Mouse (Mus musculus) liver, adult 2 months (tissue): Measurements from ENCODE around the gene Tmem8b. TPM values are rescaled to one million over a fixed set of nuclear protein-coding genes. Genes with fewer than 3 reads are reported as not detected.

ENCODE experiments used
- DNase-seq: peaks from one replicate; pipeline ENCODE4 v3.0.0-alpha.2; 2011; ENCODE audit warnings: low read depth, low spot score; ENCODE audit errors: extremely low read depth
- H3K27ac ChIP-seq: fragments of 200-500 bp; replicated peaks from 2 replicates; pipeline ENCODE4 v1.5.1; 2012; ENCODE audit warnings: low read depth, mild to moderate bottlenecking, control low read depth, inconsistent platforms, low read length; ENCODE audit not compliant: insufficient read depth
- H3K27me3 ChIP-seq: fragments of 200-500 bp; 2 replicates; pipeline ENCODE4 v1.6.1; 2012; ENCODE audit warnings: mild to moderate bottlenecking, moderate library complexity, low read length, inconsistent platforms; ENCODE audit not compliant: control insufficient read depth, insufficient read depth
- H3K36me3 ChIP-seq: fragments of 200-500 bp; 2 replicates; pipeline ENCODE4 v1.6.1; 2012; ENCODE audit warnings: low read length, inconsistent platforms; ENCODE audit not compliant: control insufficient read depth, insufficient read depth
- H3K4me1 ChIP-seq: fragments of 200-500 bp; 2 replicates; pipeline ENCODE4 v1.6.1; 2011; ENCODE audit warnings: low read length; ENCODE audit not compliant: control insufficient read depth, insufficient read depth
- H3K4me3 ChIP-seq: fragments of 200-500 bp; 2 replicates; pipeline ENCODE4 v1.5.1; 2011; ENCODE audit warnings: low read depth, mild to moderate bottlenecking, control low read depth, low read length, moderate library complexity; ENCODE audit not compliant: insufficient read depth
- H3K79me2 ChIP-seq: fragments of 200-500 bp; 2 replicates; pipeline ENCODE4 v1.6.1; 2012; ENCODE audit warnings: inconsistent platforms, mild to moderate bottlenecking, low read length, moderate library complexity; ENCODE audit not compliant: control insufficient read depth, insufficient read depth
- H3K9ac ChIP-seq: fragments of 200-500 bp; 2 replicates; pipeline ENCODE4 v1.6.1; 2012; ENCODE audit warnings: low read depth, mild to moderate bottlenecking, control low read depth, inconsistent platforms, low read length
- CTCF ChIP-seq: fragments of 200-500 bp; IDR thresholded peaks from 2 replicates; pipeline ENCODE4 v1.5.1; 2011; ENCODE audit warnings: low read depth, low read length, control low read depth
- POLR2A ChIP-seq: fragments of 200-500 bp; IDR thresholded peaks from 2 replicates; pipeline ENCODE4 v1.6.1; 2011; ENCODE audit warnings: low read length, control low read depth; ENCODE audit not compliant: insufficient read depth; ENCODE audit errors: extremely low read depth
- WGBS: fragments of 180-500 bp; shearing (Covaris S2); methylation state at CpG from one replicate; pipeline ENCODE4 v1.1.7; 2018; 5-methylcytosine and 5-hydroxymethylcytosine counted together
- polyA plus RNA-seq: library from polyadenylated mRNA; depleted of rRNA; stranded (reverse); fragments of >200 nt; gene quantifications from 2 replicates; pipeline ENCODE4 v1.2.3, GENCODE M21; 2012; rRNA removed
- total RNA-seq: library from RNA; depleted of rRNA; stranded (reverse); fragments of >200 nt; gene quantifications from 2 replicates; pipeline ENCODE4 v1.2.3, GENCODE M21; 2014; rRNA removed

The Tmem8b gene
- total and polyA plus RNA-seq, 2 experiments = 0.46 to 1.9 TPM

GRCm38 (mm10) chr4:43732171-43732570 is 63.4 kb downstream of the Tmem8b start:
- no peaks in the 10 kb centered on the region for H3K36me3 ChIP-seq
- no peak overlapping the region for H3K4me3 ChIP-seq
- H3K27me3 ChIP-seq = no peaks in the 10 kb centered on the region
- TF ChIP-seq POLR2A = no peak
- no peak for TF ChIP-seq CTCF
- no peaks in the 10 kb centered on the region for H3K79me2 ChIP-seq
- 18% methylated on average over 1 of the region's 1 CpGs for WGBS
- DNase-seq = no peak
- no peak overlapping the region for H3K27ac ChIP-seq
- H3K9ac ChIP-seq = no peak overlapping the region
- H3K4me1 ChIP-seq = no peaks in the 10 kb centered on the region

DNA sequence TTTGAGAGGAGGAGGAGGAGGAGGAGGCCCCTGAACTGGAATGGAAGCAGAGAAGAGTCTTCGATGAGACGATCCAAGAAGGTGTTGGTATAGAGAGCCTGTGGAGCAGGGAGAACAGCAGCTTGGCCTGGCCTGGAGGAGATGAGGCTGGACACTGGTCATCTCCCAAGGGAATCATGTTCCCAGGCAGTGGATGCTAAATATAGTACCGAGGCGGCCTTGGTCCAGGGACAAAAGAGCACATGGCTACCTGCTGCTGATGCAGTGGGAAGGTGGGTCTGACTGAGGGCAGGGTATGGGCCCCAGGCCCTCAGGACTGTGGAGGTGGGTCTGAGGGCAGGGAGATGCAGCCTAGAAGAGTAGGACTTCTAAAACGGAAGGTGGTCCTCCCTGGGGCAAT is 64.4 kb downstream of the Tmem8b start:
- 77% methylated on average over 5 of the region's 5 CpGs for WGBS
- H3K79me2 ChIP-seq = no peaks in the 10 kb centered on the region
- H3K4me3 ChIP-seq = no peak overlapping the region
- H3K9ac ChIP-seq = no peak overlapping the region
- no peak for TF ChIP-seq POLR2A
- TF ChIP-seq CTCF = no peak
- no peak for DNase-seq
- H3K27me3 ChIP-seq = no peaks in the 10 kb centered on the region
- no peak overlapping the region for H3K27ac ChIP-seq
- H3K36me3 ChIP-seq = no peaks in the 10 kb centered on the region
- no peaks in the 10 kb centered on the region for H3K4me1 ChIP-seq

GRCm38 (mm10) chr4:43737144-43737543 is 68.4 kb downstream of the Tmem8b start:
- Histone ChIP-seq H3K4me3 (no peak overlapping the region), H3K9ac (no peak overlapping the region), H3K27me3 (no peaks in the 10 kb centered on the region), H3K79me2 (no peaks in the 10 kb centered on the region), H3K27ac (no peak overlapping the region), H3K4me1 (no peaks in the 10 kb centered on the region), H3K36me3 (no peaks in the 10 kb centered on the region)
- 79% methylated on average over 6 of the region's 6 CpGs for WGBS
- no peak for DNase-seq
- TF ChIP-seq CTCF = no peak
- no peak for TF ChIP-seq POLR2A

- TF ChIP-seq POLR2A (no peak), CTCF (no peak)
- no peak for DNase-seq
- no peak overlapping the region for H3K9ac ChIP-seq
- no peaks in the 10 kb centered on the region for H3K27me3 ChIP-seq
- no peaks in the 10 kb centered on the region for H3K36me3 ChIP-seq
- H3K79me2 ChIP-seq = no peaks in the 10 kb centered on the region
- 64% methylated on average over 8 of the region's 8 CpGs for WGBS
- no peak overlapping the region for H3K4me3 ChIP-seq
- no peaks in the 10 kb centered on the region for H3K4me1 ChIP-seq
- no peak overlapping the region for H3K27ac ChIP-seq
These were observed 70.4 kb downstream of the Tmem8b start for GRCm38 (mm10) chr4:43738989-43739674.

DNA sequence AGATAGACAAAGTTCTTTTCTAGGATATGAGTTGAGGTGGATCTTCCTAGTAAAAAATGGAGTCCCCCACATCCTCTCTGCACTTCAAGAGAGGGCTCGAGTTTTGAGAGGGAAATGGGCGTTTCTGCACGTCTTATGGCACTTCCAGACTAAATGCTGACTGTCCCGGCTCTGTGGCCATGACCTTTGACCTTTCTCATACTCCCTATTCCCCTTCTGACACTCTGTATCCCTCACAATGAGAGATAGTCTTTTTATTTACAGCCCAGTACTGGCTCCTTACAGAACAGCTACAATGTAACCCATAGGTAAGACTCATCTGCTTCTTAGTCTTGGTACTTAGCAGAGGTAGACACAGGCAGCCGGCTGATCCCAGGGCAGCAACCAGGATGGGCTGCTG is 72.8 kb downstream of the Tmem8b start:
- no peak overlapping the region for H3K9ac ChIP-seq
- DNase-seq = no peak
- 46% methylated on average over 5 of the region's 5 CpGs for WGBS
- no peak overlapping the region for H3K27ac ChIP-seq
- no peaks in the 10 kb centered on the region for H3K27me3 ChIP-seq
- no peaks in the 10 kb centered on the region for H3K79me2 ChIP-seq
- no peaks in the 10 kb centered on the region for H3K36me3 ChIP-seq
- H3K4me3 ChIP-seq = no peak overlapping the region
- TF ChIP-seq CTCF = no peak
- no peak for TF ChIP-seq POLR2A
- no peaks in the 10 kb centered on the region for H3K4me1 ChIP-seq

Other genes with a start within 250 kb of the Tmem8b start
- gene Fam166b, start 239.8 kb upstream of the Tmem8b start, total RNA-seq = not detected in 2 replicates
- not detected in 2 replicates for gene Fam166b, start 239.8 kb upstream of the Tmem8b start, polyA plus RNA-seq
- gene Tesk1, start 227.0 kb upstream of the Tmem8b start, total RNA-seq = 3.0 and 3.2 TPM in 2 replicates
- gene Tesk1, start 227.0 kb upstream of the Tmem8b start, polyA plus RNA-seq = 25.0 and 28.3 TPM in 2 replicates
- gene Cd72, start 214.3 kb upstream of the Tmem8b start, total RNA-seq = 2.8 and 3.6 TPM in 2 replicates
- 1.3 and 4.9 TPM in 2 replicates for gene Cd72, start 214.3 kb upstream of the Tmem8b start, polyA plus RNA-seq
- gene Sit1, start 185.2 kb upstream of the Tmem8b start, total RNA-seq = not detected in 2 replicates
- 0.13 and 0.51 TPM in 2 replicates for gene Sit1, start 185.2 kb upstream of the Tmem8b start, polyA plus RNA-seq
- gene Ccdc107, start 176.1 kb upstream of the Tmem8b start, total RNA-seq = 190 and 221 TPM in 2 replicates
- gene Ccdc107, start 176.1 kb upstream of the Tmem8b start, polyA plus RNA-seq = 260 and 344 TPM in 2 replicates
- gene Arhgef39, start 169.3 kb upstream of the Tmem8b start, total RNA-seq = 0.74 and 0.94 TPM in 2 replicates
- gene Arhgef39, start 169.3 kb upstream of the Tmem8b start, polyA plus RNA-seq = 0.81 and 1.4 TPM in 2 replicates
- 0.20 and 0.28 TPM in 2 replicates for gene Car9, start 162.0 kb upstream of the Tmem8b start, total RNA-seq
- 0.14 and 0.20 TPM in 2 replicates for gene Car9, start 162.0 kb upstream of the Tmem8b start, polyA plus RNA-seq
- 1.8 and 8.4 TPM in 2 replicates for gene Tpm2, start 145.2 kb upstream of the Tmem8b start, total RNA-seq
- 3.8 TPM in 2 replicates for gene Tpm2, start 145.2 kb upstream of the Tmem8b start, polyA plus RNA-seq
- 37.8 and 41.1 TPM in 2 replicates for gene Creb3, start 106.6 kb upstream of the Tmem8b start, total RNA-seq
- gene Creb3, start 106.6 kb upstream of the Tmem8b start, polyA plus RNA-seq = 47.9 and 62.0 TPM in 2 replicates
- 39.9 and 42.8 TPM in 2 replicates for gene Tln1, start 106.3 kb upstream of the Tmem8b start, total RNA-seq
- 29.9 and 38.6 TPM in 2 replicates for gene Tln1, start 106.3 kb upstream of the Tmem8b start, polyA plus RNA-seq
- 15.9 and 18.7 TPM in 2 replicates for gene Rgp1, start 90.3 kb upstream of the Tmem8b start, total RNA-seq
- gene Rgp1, start 90.3 kb upstream of the Tmem8b start, polyA plus RNA-seq = 33.2 and 44.5 TPM in 2 replicates
- gene Gba2, start 90.1 kb upstream of the Tmem8b start, total RNA-seq = 5.1 and 5.3 TPM in 2 replicates
- 8.9 and 10.9 TPM in 2 replicates for gene Gba2, start 90.1 kb upstream of the Tmem8b start, polyA plus RNA-seq
- not detected in 2 replicates for gene Msmp, start 84.5 kb upstream of the Tmem8b start, total RNA-seq
- not detected in 2 replicates for gene Msmp, start 84.5 kb upstream of the Tmem8b start, polyA plus RNA-seq
- gene Npr2, start 37.0 kb upstream of the Tmem8b start, total RNA-seq = 22.9 and 29.2 TPM in 2 replicates
- gene Npr2, start 37.0 kb upstream of the Tmem8b start, polyA plus RNA-seq = 24.1 and 39.1 TPM in 2 replicates
- 0.47 and 0.55 TPM in 2 replicates for gene Spag8, start 15.4 kb upstream of the Tmem8b start, total RNA-seq
- 0.83 and 1.1 TPM in 2 replicates for gene Spag8, start 15.4 kb upstream of the Tmem8b start, polyA plus RNA-seq
- gene Hint2, start 12.5 kb upstream of the Tmem8b start, total RNA-seq = 202 and 236 TPM in 2 replicates
- 215 and 231 TPM in 2 replicates for gene Hint2, start 12.5 kb upstream of the Tmem8b start, polyA plus RNA-seq
- gene Fam221b, start 174 bp downstream of the Tmem8b start, total RNA-seq = not detected in 2 replicates
- 0.02 TPM in 1 of 2 replicates, not detected in the other for gene Fam221b, start 174 bp downstream of the Tmem8b start, polyA plus RNA-seq
- not detected in 2 replicates for gene Olfr70, start 31.8 kb downstream of the Tmem8b start, total RNA-seq
- gene Olfr70, start 31.8 kb downstream of the Tmem8b start, polyA plus RNA-seq = not detected in 2 replicates
- gene Olfr71, start 41.3 kb downstream of the Tmem8b start, total RNA-seq = not detected in 2 replicates
- gene Olfr71, start 41.3 kb downstream of the Tmem8b start, polyA plus RNA-seq = not detected in 2 replicates
- 0.09 and 0.13 TPM in 2 replicates for gene Hrct1, start 58.2 kb downstream of the Tmem8b start, total RNA-seq
- gene Hrct1, start 58.2 kb downstream of the Tmem8b start, polyA plus RNA-seq = 0.07 and 0.21 TPM in 2 replicates
- 0.07 and 0.18 TPM in 2 replicates for gene Spaar, start 61.1 kb downstream of the Tmem8b start, total RNA-seq
- 0.07 and 0.12 TPM in 2 replicates for gene Spaar, start 61.1 kb downstream of the Tmem8b start, polyA plus RNA-seq
- gene Olfr159, start 102.0 kb downstream of the Tmem8b start, total RNA-seq = not detected in 2 replicates
- not detected in 2 replicates for gene Olfr159, start 102.0 kb downstream of the Tmem8b start, polyA plus RNA-seq
- gene Olfr156, start 154.9 kb downstream of the Tmem8b start, total RNA-seq = not detected in 2 replicates
- gene Olfr156, start 154.9 kb downstream of the Tmem8b start, polyA plus RNA-seq = not detected in 2 replicates
- not detected in 2 replicates for gene Olfr157, start 171.2 kb downstream of the Tmem8b start, total RNA-seq
- gene Olfr157, start 171.2 kb downstream of the Tmem8b start, polyA plus RNA-seq = not detected in 2 replicates
- gene Olfr155, start 182.6 kb downstream of the Tmem8b start, total RNA-seq = not detected in 2 replicates
- gene Olfr155, start 182.6 kb downstream of the Tmem8b start, polyA plus RNA-seq = not detected in 2 replicates
- 1.9 and 2.2 TPM in 2 replicates for gene Reck, start 206.6 kb downstream of the Tmem8b start, total RNA-seq
- gene Reck, start 206.6 kb downstream of the Tmem8b start, polyA plus RNA-seq = 2.4 and 2.6 TPM in 2 replicates